Mouse (Mus musculus) T-helper 1 cell (primary cell): ENCODE measurements at regions not wholly inside any gene's neighbourhood (a gene's known extent, or its start where the extent isn't known, plus 50 kb on each side); places are given as distances from the start of the nearest gene placed in this dataset.
"Not testable (repeated sequence)": the region's sequence is repeated elsewhere in the genome, so short reads cannot be mapped to it uniquely, and the experiment has no call there.

Experiments
- in situ Hi-C: fragments of 300-600 bp; cut with MboI, MseI; formaldehyde crosslinking; loops from one replicate; pipeline ENCODE4 v1.15.1; 2025; ENCODE audit warnings: high pct_unique_total_duplicates

- in situ Hi-C loops = no loop called here
Measured at GRCm38 (mm10) chrX:92981141-92981540, 305.1 kb upstream of the Arx start.

- in situ Hi-C loops = no loop called here
Measured at GRCm38 (mm10) chrX:93002236-93002976, 283.8 kb upstream of the Arx start.

- in situ Hi-C loops = no loop called here
Measured at GRCm38 (mm10) chrX:93006681-93007080, 279.6 kb upstream of the Arx start.

GRCm38 (mm10) chrX:93011578-93011977, 274.7 kb upstream of the Arx start:
- in situ Hi-C loops = no loop called here

DNA sequence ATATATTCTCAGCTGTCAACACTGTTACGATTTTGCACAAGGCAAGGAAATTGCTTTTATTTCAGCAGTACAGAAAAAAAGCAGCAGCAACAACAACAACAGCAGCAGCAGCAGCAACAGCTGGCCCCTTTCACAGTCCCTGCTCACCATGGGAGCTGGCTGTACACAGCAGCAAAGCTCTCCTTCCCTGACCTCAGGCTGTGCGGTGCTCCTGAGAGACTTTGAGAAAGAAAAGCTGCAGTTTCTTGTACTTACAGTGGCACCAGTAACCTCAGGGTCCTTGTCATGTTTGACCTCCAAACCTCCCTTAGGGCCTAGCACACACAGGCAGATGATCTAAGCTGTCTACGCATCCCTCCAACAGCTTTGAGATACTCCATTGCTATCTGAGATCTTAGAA, 269.9 kb upstream of the Arx start:
- in situ Hi-C loops = no loop called here

GRCm38 (mm10) chrX:93041096-93041495, 245.1 kb upstream of the Arx start:
- in situ Hi-C loops = no loop called here

- in situ Hi-C loops = no loop called here
Measured at GRCm38 (mm10) chrX:93042736-93043135, 243.5 kb upstream of the Arx start.

- in situ Hi-C loops = no loop called here
Measured at GRCm38 (mm10) chrX:93048967-93049754, 237.1 kb upstream of the Arx start.

- in situ Hi-C loops = no loop called here
Measured at GRCm38 (mm10) chrX:93049755-93050143, 236.5 kb upstream of the Arx start.

DNA sequence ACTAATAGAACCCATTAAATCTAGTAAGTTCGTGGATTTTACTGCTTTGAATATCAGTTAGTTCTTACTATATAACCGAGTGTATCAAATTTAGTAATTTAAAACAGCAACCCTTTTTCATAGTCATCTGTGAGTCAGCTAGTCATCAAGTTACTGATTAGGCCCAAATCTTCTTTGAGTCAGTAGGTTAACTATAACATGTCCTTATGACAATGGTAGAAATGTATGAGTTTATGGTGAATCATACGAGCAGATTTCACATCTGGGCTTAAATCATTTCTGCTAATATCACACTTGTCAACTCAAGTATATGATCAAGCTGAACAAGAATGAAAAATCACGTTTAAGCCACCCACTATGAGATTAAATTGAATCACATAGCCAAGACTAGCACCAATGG, 226.7 kb upstream of the Arx start:
- in situ Hi-C loops = no loop called here

GRCm38 (mm10) chrX:93068884-93069283, 217.4 kb upstream of the Arx start:
- in situ Hi-C loops = no loop called here

- in situ Hi-C loops = loop anchor here (10.0 kb wide), 1 partner anchor 485 kb away; no protein-coding TSS in a partner anchor
Measured at GRCm38 (mm10) chrX:93069569-93070289, 216.5 kb upstream of the Arx start.

DNA sequence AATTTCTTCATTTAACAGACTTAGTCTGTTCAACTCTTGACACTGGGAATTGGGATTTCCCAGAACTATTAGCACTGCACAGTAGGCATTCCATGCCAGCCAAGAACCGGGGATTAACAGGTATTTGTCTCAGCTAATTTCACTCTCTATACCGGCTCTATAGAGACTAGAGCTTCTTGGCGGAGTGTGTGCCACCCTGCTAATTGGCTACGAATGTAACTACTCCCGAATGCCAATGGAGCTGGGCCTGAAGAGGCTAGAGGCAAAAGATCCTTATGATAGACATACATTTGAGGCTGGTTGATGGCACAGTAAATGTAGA, 216.0 kb upstream of the Arx start:
- in situ Hi-C loops = loop anchor here (10.0 kb wide), 1 partner anchor 485 kb away; no protein-coding TSS in a partner anchor

- in situ Hi-C loops = no loop called here
Measured at GRCm38 (mm10) chrX:93088976-93089375, 197.3 kb upstream of the Arx start.

DNA sequence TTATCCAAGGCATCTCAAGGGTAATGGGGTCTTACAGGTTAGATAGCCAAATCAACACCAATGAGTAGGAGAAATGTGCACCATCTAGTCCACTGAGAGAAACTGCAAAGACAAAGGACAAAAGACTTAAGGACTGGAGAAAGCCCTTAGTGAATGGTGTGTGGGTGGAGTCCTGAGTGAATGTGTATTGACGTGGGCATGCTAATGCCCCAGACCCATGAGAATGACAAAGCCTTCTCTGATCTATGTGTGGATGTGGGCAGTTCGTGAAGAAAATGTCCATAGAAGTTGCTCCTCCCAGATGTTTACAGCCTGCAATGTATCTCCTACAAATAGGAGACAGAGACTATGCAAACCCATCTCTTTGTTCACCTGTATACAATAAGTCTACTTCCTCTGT, 188.7 kb upstream of the Arx start:
- in situ Hi-C loops = no loop called here

GRCm38 (mm10) chrX:93107930-93108567, 178.2 kb upstream of the Arx start:
- in situ Hi-C loops = no loop called here

- in situ Hi-C loops = not testable (repeated sequence)
Measured at GRCm38 (mm10) chrX:93154367-93154766, 131.9 kb upstream of the Arx start.

- in situ Hi-C loops = no loop called here
Measured at GRCm38 (mm10) chrX:93159105-93159504, 127.1 kb upstream of the Arx start.

DNA sequence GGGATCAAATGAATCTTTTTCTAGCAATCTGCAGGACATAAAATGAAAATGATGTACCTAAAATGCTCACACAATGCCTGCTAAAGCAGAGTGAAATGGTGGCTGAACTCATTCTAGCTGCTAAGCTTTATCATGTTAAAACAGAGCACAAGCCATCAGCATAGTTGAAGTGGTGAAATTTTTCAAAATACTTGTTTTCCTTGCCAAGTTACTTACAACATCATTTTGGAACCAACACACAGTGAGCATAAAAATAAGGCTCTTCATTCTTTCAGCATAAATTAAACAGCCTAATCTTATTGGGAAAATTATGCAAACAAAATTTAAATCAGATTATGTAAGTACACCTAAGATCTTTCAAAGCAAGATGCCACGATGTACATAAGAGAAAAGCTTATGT, 125.3 kb upstream of the Arx start:
- in situ Hi-C loops = no loop called here
